Mouse (Mus musculus): ENCODE measurements around the gene Ntrk3. TPM values are rescaled to one million over a fixed set of nuclear protein-coding genes. Genes with fewer than 3 reads are reported as not detected.

The Ntrk3 gene
- polyA plus RNA-seq (2012; rRNA removed), result 16.1 and 17.0 TPM in 2 replicates

DNA sequence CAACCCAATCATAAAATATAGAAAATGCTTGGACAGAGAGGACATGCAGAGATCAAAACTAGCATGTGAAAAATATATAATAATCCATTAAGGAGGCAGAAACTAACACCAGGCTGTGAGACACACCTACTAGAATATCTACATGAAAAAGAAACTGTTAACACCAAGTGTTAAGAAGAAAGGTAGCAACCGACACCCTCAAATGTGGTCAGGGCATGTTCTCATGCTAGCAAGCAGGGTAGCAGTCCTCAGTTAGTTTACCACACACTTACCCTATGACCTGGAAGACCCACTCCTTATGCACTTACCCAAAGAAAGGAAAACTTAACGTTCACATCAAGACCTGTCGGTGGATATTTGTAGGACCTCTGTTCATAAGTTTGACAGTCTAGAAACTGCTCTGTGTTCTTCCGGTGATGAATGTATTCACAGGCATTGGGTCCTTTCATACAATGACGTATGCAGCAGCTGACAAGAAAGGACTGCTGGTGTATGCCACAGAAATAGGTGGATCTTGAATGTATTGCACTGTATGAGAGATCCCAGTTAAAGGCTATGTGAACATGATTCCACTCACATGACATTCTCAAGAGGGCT lies at the start of gene Ntrk3:
TSS of gene Ntrk3 (minus strand) at position 399 of the 597 bp plus-strand sequence.

DNA sequence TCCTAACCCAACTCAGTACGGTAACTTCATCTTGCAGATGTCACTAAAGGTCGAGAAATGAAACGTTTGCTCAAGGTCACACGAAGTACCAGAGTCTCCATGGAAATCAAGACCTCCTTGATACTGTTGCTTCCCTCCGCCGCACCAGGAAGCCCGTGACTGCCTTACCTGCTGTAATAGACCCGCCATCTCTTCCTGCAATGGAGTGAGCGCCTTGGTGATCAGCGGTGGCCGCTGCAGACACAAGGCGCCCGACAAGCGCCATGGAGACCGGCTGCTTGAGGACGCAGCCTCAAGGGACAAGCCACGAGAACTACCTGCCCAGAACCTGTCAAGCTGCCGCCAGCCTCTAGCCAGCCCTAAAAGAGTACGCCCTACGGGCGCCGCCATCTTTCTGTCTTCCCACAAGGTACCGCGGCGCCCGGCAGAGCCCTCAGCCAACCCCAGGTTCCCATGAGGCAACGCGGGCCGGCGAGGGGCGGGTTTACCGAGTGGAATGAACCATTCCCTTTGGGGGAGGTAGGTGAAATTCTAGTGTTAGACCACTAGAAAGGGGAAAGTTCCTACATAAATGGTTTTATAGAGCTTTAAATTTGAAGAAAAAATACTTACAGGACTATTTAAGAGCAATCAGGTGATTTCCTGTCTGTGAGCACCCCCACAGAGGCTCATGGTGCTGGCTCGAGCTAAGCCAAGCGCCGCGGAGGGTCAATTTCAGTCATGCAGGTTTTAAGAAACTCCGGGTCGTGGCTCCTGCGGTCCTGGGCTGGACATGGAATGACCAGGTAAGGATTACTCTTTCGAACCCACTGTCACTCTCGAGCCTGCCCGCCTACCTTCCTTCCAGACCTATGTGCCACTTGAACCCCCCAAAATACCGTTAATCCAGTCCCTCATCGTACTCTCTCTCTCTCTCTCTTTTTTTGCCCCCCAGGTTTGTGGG lies 45.1 kb upstream of the Ntrk3 start, which contains the start of the genes Mrps11 and Mrpl46:
TSS of gene Mrps11 (plus strand) at position 481 of the 943 bp plus-strand sequence.
TSS of gene Mrpl46 (minus strand) at position 893 of the 943 bp plus-strand sequence.

Other genes starting within 250 kb of the Ntrk3 start
- gene Mrps11, start 45.1 kb upstream of the Ntrk3 start, polyA plus RNA-seq (2012; rRNA removed), result 104 and 125 TPM in 2 replicates
- 20.5 and 25.8 TPM in 2 replicates for gene Mrpl46, start 45.5 kb upstream of the Ntrk3 start, polyA plus RNA-seq (2012; rRNA removed)
- 21.8 and 26.1 TPM in 2 replicates for gene Det1, start 109.3 kb upstream of the Ntrk3 start, polyA plus RNA-seq (2012; rRNA removed)
- gene Aen, start 157.8 kb upstream of the Ntrk3 start, polyA plus RNA-seq (2012; rRNA removed), result 35.9 and 36.4 TPM in 2 replicates
- 101 and 114 TPM in 2 replicates for gene Isg20, start 175.4 kb upstream of the Ntrk3 start, polyA plus RNA-seq (2012; rRNA removed)

All from ovary, adult 2 months (tissue).